Mouse (Mus musculus) CD8-positive naive resting alpha-beta T cell, adult 2 months (primary cell): ENCODE measurements around the gene Spata9.
"Not testable (repeated sequence)": the region's sequence is repeated elsewhere in the genome, so short reads cannot be mapped to it uniquely, and the experiment has no call there.

Experiments used
- DNase-seq, 2 experiments: peaks; one replicate each; pipeline ENCODE4 v3.0.0; 2022; ENCODE audit warnings: low read depth in 2 of 2, low spot score in 2 of 2

Spata9 gene

GRCm38 (mm10) chr13:75966850-75967249 is at the start of gene Spata9:
Gene Spata9, plus strand, starts transcription at chr13:75967150.
- DNase-seq, result no peak

GRCm38 (mm10) chr13:75927951-75928350 is 39.0 kb upstream of the Spata9 start:
- DNase-seq, result no peak

GRCm38 (mm10) chr13:75929071-75929470 is 37.9 kb upstream of the Spata9 start:
- not testable (repeated sequence) for DNase-seq

GRCm38 (mm10) chr13:75930023-75930422 is 36.9 kb upstream of the Spata9 start:
- DNase-seq, result no peak

GRCm38 (mm10) chr13:75930660-75931059 is 36.3 kb upstream of the Spata9 start:
- no peak for DNase-seq

- DNase-seq, result no peak
Observed at GRCm38 (mm10) chr13:75931073-75931472, 35.9 kb upstream of the Spata9 start.

GRCm38 (mm10) chr13:75933287-75933686 is 33.7 kb upstream of the Spata9 start:
- DNase-seq, result no peak

GRCm38 (mm10) chr13:75938866-75939265 is 28.1 kb upstream of the Spata9 start:
- no peak for DNase-seq

GRCm38 (mm10) chr13:75940791-75941517 is 26.0 kb upstream of the Spata9 start:
- DNase-seq, result no peak

- DNase-seq, result no peak
Observed at GRCm38 (mm10) chr13:75941518-75942295, 25.2 kb upstream of the Spata9 start.

GRCm38 (mm10) chr13:75942731-75943130 is 24.2 kb upstream of the Spata9 start:
- DNase-seq, result no peak

GRCm38 (mm10) chr13:75943189-75944043 is 23.5 kb upstream of the Spata9 start, which contains the start of gene Rhobtb3:
Gene Rhobtb3, minus strand, starts transcription at chr13:75943925.
- no peak for DNase-seq

GRCm38 (mm10) chr13:75944044-75944820 is 22.7 kb upstream of the Spata9 start:
- no peak for DNase-seq

GRCm38 (mm10) chr13:75950295-75950694 is 16.7 kb upstream of the Spata9 start:
- DNase-seq, result no peak

- no peak for DNase-seq
Observed at GRCm38 (mm10) chr13:75955357-75955992, 11.5 kb upstream of the Spata9 start.

GRCm38 (mm10) chr13:75974481-75974880 is 7.5 kb downstream of the Spata9 start:
- DNase-seq, result no peak

GRCm38 (mm10) chr13:75975629-75976028 is 8.7 kb downstream of the Spata9 start:
- no peak for DNase-seq

- no peak for DNase-seq
Observed at GRCm38 (mm10) chr13:75976218-75976617, 9.3 kb downstream of the Spata9 start.

GRCm38 (mm10) chr13:75976649-75977048 is 9.7 kb downstream of the Spata9 start:
- no peak for DNase-seq

GRCm38 (mm10) chr13:75981901-75982300 is 15.0 kb downstream of the Spata9 start:
- DNase-seq, result no peak
